Mouse (Mus musculus): Measurements from ENCODE around the gene Mipep. TPM values are rescaled to one million over a fixed set of nuclear protein-coding genes. Genes with fewer than 3 reads are reported as not detected.

Gene Mipep
- total RNA-seq, 2 experiments from 2014 or later = 37.9 to 43.6 TPM

DNA sequence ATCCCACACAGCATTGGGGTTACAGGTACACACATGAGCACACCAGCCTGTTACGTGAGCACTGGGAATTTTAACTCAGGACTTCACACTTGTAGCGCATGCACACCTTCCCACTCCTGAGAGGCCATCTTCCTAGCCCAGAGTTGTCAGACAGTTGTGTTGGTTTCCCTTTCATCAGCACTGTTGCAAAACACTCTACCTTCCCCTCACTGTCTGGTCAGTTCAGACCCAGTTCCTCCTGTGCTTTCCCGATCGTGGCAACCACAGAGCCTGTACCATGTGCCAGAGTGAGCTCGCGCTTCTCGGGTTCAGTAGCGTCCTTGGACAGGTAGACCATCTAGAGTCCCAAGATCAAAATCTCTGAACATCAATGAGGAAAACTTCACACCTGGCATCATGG is 27.1 kb upstream of the Mipep start:
- no peak for DNase-seq

GRCm38 (mm10) chr14:60757722-60758121 is 26.7 kb upstream of the Mipep start:
- no peak for DNase-seq

- DNase-seq = no peak
Observed at GRCm38 (mm10) chr14:60759097-60759496, 25.3 kb upstream of the Mipep start.

- no peak for DNase-seq
Observed at GRCm38 (mm10) chr14:60761801-60762200, 22.6 kb upstream of the Mipep start.

GRCm38 (mm10) chr14:60762754-60763153 is 21.6 kb upstream of the Mipep start:
- no peak for DNase-seq

GRCm38 (mm10) chr14:60763746-60764145 is 20.6 kb upstream of the Mipep start:
- DNase-seq = no peak

DNA sequence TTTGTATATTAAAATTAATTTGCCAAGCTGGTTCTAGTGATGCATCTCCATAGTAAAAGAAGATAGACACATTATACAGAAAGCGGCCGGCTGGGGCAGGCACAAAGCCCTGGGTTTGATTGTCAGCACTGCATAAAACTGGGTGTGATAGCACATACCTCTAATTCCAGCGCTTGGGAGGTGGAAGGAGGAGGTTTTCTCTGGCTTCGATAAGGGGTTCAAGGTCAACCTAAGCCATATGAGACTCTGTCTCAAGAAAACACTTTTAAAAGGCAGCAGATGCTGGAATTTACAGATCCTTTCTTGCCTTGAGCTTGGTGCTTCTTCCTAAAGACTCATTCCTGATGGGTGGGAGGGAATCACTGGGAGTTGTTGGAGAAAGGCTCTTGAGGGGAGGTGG is 19.8 kb upstream of the Mipep start:
- DNase-seq = no peak

GRCm38 (mm10) chr14:60765025-60765424 is 19.3 kb upstream of the Mipep start:
- peak in 1 of 2 experiments; percentile 59 for DNase-seq

- DNase-seq = no peak
Observed at GRCm38 (mm10) chr14:60767884-60768283, 16.5 kb upstream of the Mipep start, which contains the start of gene C1qtnf9. Gene C1qtnf9 (plus strand): TSS chr14:60768134.

DNA sequence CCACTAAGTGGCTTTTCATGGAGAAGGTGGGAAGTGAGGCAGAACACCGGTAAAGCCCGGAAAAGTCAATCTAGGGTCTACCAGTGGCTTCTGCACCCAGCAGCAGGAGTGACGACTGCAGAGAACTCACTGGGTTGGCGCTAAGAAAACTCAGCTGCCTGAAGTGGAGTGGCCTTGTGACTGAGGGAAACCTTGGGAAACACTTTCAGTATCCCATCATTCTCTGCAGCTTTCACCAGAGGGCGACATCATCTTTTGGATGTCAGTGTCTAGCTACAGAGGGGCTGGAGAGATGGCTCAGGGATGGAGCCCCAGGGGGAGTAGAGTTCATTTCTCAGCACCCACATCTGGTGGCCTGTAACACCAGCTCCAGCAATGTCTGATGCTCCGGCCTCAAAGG is 15.0 kb upstream of the Mipep start:
- peak; percentile 46 to 59 for DNase-seq

DNA sequence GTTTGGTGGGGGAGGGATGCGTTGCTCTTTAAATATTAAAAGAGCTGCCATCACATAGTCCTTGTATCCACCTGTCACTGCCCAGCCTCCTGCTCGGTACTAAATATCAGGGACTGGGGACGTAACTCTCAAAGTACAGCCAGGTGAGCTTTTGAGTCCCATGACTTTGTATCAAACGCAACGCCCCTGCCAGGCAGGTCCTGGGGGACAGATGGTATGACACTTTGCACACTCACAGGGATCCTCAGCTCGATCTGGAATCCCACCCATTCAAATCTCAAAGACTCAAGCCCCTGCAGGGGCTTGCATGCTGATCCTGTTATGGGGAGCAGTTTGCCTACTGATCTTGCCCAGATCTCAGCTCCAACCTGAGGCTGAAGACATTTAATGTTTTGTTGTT is 13.8 kb upstream of the Mipep start:
- DNase-seq = no peak

GRCm38 (mm10) chr14:60771057-60771456 is 13.3 kb upstream of the Mipep start:
- DNase-seq = peak; percentile 72 to 82

- no peak for DNase-seq
Observed at GRCm38 (mm10) chr14:60773476-60773875, 10.9 kb upstream of the Mipep start.

- no peak for DNase-seq
Observed at GRCm38 (mm10) chr14:60776521-60776920, 7.9 kb upstream of the Mipep start.

- no peak for DNase-seq
Observed at GRCm38 (mm10) chr14:60777485-60777919, 6.9 kb upstream of the Mipep start.

- DNase-seq = no peak
Observed at GRCm38 (mm10) chr14:60779198-60779597, 5.2 kb upstream of the Mipep start.

DNA sequence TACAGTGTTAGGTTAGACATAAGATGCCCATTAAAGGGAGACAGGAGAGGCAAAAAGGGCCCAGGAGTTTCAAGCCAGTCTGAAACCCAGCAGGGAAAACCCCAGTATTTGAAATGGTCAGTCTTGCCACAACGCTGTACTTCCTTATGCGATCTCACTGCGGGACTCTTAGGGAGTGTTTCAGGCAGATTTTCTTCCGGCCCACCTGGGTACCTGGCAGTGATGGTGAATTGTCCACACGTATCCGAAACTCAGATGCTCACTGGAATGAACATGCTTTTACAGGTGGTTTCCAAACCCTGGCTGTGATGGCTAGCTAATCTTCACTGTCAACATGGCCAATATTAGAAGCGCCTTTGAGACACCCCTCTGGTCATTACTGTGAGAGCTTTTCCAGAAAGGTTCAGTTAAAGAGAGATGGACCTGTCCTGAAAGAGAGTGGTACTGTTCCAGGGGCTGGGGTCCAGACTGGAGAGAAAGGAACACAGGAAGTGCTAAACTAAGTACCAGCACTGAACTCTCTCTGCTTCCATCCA is 2.2 kb upstream of the Mipep start:
- DNase-seq = no peak

DNA sequence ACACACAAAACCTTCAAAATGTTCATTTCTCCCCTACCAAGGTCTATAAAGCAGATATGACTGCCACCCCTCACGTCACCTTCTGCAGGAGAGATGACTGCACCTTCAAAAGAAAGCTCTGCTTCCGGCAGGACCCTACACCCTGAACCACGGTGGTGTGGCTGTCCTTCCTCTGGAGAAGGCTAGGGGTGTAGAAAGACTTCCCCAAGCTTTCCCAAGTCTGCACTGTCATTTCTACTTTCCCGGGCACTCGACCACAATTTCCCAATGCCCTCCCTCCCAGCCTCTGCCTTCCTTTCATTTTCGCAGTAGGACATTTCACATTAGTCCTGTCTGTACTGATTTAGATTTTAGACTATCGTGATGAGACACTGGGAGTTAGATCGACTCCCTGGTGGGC is 1.2 kb upstream of the Mipep start:
- no peak for DNase-seq

DNA sequence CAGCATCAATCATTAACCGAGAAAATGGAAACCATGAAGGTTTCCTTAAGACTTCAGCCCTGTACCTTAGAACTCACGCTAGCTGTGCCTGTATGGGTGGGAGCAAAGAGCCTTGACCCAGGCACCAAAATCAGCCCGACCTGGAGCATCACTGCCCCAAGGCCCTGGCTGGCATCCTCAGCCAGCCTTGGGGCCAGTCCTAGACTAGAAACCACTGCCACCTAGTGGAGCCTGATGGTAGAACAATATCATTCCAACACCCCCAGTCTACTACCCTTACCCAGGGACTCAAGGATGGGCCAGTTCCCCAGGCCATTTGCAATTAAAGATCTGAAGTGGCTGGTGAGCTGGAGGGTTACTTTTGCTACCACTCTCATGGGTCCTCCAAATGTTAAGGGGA is 5.7 kb downstream of the Mipep start:
- DNase-seq = peak; percentile 42 to 67

DNA sequence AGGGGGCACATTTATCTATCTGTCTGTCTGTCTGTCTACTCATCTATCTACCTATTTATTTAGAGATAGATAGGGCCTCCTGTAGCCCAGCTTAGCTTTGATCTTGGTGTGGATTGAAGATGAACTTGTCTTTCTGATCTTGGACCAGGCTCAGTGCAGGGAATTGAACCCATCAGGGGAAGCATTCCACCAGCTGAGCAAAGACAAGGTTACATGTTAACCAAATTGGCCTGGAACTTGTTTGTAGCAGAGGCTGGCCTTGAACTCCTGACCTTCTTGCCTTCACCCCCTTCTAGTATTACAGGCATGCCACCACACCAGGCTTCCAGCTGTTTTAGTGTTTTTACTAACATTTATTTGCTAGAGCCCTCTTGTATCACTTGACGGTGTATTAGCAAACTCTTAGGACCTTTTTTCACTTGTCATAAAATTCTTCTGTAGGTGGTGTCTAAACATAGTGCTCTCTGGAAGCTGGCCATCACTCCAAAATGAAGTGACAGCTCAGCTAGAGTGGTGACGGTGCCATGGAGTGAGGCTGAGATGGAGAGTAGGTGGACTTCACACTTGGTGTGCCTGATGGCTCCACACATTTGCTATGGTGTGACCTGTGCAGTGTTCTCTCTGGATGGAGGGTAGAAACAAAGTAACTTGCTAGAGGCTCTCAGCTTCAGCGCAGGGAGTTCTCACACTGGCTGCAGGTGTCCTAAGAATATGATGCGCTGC is 12.4 kb downstream of the Mipep start:
- DNase-seq = no peak

DNA sequence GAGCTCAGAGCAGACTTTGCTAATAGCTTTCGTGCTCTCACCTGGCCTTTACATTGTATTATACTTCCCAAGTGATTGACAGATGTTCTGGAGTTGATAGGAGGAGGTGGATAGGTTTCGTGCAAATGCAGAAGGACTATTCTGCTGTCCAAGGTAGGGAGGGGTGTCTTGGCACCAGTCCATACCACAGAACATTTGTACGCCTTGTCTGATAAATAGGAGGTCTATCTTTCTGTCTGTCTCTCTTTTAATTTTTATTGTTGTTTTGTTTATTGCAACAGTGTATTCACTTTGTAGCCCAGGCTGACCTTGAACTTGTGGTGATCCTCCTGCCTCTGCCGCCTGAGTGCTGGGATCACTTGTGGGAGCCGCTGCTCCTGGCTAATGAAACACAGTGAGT is 13.2 kb downstream of the Mipep start:
- DNase-seq = no peak

- no peak for DNase-seq
Observed at GRCm38 (mm10) chr14:60798721-60799120, 14.3 kb downstream of the Mipep start.

DNA sequence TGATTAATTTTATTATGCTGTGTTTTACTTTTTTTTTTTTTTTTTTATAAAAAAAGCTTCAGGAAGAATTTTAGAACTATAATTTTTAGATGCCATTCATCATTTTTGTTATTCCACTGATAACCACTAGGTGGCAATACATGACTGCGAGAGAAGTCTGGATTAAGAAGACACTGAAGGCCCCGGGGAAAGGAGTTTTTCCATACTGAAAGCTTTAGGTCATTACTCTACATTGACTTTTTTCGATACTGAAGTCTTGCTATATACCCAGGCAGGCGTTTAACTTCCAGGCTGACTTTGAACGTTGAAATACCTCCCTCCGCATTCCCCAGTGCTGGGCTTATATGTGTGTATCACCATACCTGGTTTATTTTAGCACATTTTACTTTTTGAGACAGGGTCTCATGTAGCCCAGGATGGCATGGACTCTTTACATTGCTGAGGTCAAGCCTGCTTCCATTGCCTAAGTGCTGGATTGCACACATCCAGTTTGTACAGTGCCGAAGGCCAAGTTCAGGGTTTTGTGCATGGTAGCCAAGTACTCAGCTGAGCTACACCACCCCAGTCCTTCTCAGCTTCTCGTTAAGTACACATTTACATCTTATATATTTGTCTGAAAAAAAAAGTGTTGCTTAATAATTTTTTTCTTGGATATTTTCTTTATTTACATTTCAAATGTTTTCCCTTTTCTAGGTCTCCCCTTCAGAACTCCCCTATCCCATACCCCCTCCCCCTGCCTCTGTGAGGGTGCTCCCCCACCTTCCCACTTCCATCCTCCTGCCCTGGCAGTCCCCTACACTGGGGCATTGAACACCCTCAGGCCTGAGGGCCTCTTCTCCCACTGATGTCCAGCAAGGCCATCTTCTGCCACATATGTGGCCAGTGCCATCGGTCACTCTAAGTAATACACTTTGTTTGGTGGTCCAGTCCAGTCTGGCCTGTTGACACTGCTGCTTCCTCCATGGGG is 15.7 kb downstream of the Mipep start:
- peak; percentile 15 to 22 for DNase-seq
